Mouse (Mus musculus) layer of hippocampus, postnatal 14 days (tissue): ENCODE data around the gene Gm49373. TPM values are rescaled to one million over a fixed set of nuclear protein-coding genes. Genes with fewer than 3 reads are reported as not detected.
A peak's percentile ranks its signal among the peaks of the same experiment; 100 is the strongest.

Experiments
- DNase-seq, 2 experiments: peaks; one replicate each; pipeline ENCODE4 v3.0.0; 2021 to 2022; ENCODE audit warnings: low spot score in 2 of 2, mixed read lengths in 1 of 2
- microRNA-seq, 2 experiments: library from miRNA; unstranded; fragments of <30 nt; microRNA quantifications; one replicate each; pipeline ENCODE4 v1.2.0; 2021
- total RNA-seq, 2 experiments: library from RNA; stranded (reverse); gene quantifications; 2 replicates each; pipeline ENCODE4 v1.2.3; 2021

Gene Gm49373
- total RNA-seq, 2 experiments from 2014 or later: 0.55 to 1.6 TPM

DNA sequence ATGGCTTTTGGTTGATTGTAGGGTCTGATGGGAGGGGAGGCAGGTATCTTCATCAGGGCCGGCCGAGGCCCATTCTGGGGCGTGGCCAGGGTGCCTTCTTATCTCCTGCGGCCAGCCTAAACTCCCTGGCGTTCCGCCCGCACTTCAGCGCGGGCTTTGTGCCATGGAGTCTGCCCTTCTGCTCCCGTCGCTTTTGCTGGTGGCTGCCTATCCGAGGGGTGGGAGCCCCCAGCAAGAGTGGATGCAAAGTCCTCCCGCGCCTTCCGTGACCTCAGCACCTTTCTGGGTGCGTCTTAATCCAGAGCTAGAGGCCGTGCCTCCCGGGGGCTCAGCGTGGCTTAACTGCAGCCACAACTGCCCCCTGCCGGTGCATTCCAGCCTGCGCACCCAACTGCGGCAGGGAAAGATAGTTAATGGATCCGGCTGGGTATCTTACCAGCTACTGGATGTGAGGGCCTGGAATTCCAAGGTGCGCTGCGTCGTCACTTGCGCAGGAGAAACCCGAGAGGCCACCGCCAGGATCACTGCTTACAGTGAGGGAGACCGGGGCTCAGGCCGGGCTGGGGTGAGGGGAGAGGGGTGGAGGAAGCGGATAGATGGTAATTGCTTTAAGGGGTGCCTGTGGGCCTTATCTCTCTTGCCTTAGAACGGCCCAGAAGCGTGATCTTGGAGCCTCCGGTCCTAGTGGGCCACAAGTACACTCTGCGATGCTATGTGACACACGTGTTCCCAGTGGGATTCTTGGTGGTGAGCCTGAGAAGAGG, 43.4 kb downstream of the Gm49373 start, which contains the start of gene Icam4:
TSS of gene Icam4 (plus strand) at position 83 of the 764 bp plus-strand sequence.
- DNase-seq: peak; percentile 59 to 77

DNA sequence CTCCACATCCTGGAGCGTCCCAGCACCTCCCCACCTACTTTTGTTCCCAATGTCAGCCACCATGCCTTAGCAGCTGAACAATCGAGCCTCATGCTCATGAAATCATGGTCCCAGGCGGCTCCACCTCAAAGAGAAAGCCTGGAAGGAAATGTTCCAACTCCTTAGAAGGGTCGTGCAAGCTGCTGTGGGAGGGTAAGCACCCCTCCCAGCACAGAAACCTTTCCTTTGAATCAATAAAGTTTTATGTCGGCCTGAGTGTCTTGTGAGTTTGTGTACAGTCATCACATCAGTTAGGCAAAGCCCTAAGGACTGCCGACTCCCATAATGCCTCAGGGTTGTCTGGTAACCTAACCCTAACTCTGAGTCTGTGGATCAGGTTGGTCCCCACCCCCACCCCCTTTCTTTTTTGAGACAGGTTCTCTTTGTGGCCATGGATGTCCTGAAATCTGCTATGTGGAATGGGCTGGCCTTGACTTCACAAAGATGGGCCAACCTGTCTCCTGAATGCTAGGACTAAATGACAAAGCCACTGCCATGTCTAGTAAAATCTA, 44.3 kb downstream of the Gm49373 start:
- DNase-seq: no peak

DNA sequence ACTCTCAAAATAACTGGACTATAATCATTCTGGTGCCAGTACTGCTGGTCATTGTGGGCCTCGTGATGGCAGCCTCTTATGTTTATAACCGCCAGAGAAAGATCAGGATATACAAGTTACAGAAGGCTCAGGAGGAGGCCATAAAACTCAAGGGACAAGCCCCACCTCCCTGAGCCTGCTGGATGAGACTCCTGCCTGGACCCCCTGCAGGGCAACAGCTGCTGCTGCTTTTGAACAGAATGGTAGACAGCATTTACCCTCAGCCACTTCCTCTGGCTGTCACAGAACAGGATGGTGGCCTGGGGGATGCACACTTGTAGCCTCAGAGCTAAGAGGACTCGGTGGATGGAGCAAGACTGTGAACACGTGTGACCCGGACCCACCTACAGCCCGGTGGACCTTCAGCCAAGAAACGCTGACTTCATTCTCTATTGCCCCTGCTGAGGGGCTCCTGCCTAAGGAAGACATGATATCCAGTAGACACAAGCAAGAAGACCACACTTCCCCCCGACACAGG, 45.1 kb downstream of the Gm49373 start:
- DNase-seq: no peak

GRCm38 (mm10) chr9:21026849-21027248, 46.0 kb downstream of the Gm49373 start:
- DNase-seq: no peak

DNA sequence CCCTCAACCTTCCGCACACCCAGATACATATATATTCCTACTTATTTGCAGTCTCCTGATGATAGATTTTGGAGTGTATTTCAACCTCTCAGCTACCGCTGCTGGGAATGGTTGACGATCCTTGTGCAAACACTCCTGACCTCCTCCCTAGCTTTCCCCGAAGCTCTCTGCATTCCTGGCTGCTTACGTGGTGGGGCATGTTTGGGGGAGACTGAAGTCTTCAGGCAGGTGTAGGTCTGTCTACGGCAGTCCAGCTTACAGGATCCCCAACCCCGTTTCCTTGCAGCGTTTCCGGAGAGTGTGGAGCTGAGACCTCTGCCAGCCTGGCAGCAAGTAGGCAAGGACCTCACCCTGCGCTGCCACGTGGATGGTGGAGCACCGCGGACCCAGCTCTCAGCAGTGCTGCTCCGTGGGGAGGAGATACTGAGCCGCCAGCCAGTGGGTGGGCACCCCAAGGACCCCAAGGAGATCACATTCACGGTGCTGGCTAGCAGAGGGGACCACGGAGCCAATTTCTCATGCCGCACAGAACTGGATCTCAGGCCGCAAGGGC, 47.6 kb downstream of the Gm49373 start:
- no peak for DNase-seq

- no peak for DNase-seq
These were observed 50.2 kb downstream of the Gm49373 start for GRCm38 (mm10) chr9:21022726-21023125.

DNA sequence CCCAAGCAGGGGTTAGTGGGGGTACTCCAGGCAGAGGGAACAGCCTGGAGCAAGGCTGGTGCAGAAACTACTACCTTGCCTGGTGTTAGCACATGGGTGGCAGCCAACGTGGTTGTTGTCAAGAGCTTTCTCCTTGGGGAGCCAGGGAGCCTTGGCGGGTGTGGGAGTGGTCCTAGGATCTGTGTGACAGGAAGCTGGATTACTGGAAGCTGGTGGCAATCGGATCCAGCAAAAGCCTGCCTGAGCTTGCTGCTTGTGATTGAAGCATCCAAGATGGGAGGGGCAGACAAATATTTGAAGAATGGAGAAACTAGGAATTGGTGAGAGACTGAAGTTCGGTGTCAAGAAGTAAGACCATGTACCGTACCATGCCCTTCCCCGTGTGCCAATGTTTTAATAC, 50.6 kb downstream of the Gm49373 start:
- DNase-seq: no peak

DNA sequence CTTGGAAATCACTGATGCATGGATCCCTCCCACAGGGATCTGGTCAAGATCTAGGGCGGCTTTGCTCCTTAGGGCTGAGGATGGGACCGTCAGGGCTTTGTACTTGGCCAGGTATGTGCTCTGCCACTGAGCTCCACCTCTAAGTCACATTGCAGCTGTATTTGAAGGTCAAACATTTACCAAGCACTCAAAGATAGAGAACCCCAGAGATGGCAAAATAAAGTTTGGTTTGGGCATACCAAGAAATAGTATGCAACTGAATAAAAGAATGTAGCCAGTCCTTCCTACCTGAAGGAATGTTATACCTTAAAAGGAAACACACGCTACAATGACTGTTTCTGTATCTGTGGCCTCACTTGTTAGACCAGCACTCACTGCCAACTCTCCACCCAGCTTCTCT, 51.5 kb downstream of the Gm49373 start:
- DNase-seq: no peak

DNA sequence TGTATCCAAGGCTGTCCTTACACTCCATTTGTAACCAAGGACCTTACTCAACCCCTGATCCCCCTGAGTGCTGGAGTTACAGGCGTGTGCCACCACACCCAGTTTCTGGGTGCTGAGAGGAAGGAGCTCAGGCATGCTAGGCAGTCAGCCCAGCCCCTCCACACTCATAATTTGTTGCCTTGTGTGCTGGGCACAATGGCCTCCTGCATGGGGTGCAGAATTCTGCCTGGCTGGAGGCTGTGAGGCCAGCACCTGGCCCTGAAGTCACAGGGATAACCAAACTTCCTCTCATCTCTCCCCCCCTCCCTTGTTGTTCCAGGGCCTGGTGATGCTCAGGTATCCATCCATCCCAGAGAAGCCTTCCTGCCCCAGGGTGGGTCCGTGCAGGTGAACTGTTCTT, 54.3 kb downstream of the Gm49373 start:
- no peak for DNase-seq

GRCm38 (mm10) chr9:21017177-21017575, 55.7 kb downstream of the Gm49373 start:
- no peak for DNase-seq

DNA sequence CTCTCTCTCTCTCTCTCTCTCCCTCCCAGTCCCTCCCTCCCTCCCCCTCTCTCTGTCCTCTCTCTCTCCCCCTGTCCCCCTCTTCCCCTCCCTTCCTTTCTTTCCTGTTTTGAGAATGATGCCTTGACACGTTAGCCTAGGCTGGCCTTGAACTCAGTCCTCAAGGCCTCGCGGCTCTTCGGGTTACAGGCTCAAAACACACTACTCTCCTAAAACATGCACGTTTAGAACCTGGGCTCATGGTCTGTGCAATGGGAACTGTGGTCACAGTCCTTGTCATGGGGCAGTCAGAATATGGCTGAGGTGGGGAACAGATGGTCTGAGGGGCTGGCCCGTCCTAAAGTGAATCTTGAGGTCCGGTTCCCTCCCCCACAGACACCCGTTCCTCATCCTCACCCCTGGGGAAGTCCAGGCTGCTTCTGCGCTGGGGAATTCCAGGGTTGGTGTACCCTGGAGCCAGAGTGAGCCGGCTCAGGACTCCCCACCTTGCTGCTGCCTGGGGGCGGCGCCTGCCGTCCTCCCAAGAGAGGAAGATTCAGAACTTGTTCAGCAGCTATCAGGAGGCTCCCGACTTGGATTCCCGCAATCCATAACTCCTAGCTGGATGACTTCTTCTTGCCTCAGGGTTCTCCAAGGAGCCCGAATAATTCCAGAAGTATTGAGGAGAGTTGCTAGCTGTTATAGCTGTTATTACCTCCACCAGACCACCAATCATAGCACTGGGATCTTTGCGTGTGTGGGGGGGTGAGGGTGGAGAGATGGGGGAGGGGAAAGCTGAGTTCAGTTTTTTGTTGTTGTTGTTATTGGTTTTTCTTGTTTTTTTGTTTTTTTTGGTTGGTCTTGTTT, 56.3 kb downstream of the Gm49373 start:
- DNase-seq: no peak

- DNase-seq: peak in 1 of 2 experiments; percentile 32
These were observed 57.2 kb downstream of the Gm49373 start, which contains the start of gene Icam1 for GRCm38 (mm10) chr9:21015571-21016130. Gene Icam1, plus strand, starts transcription at chr9:21015985.

DNA sequence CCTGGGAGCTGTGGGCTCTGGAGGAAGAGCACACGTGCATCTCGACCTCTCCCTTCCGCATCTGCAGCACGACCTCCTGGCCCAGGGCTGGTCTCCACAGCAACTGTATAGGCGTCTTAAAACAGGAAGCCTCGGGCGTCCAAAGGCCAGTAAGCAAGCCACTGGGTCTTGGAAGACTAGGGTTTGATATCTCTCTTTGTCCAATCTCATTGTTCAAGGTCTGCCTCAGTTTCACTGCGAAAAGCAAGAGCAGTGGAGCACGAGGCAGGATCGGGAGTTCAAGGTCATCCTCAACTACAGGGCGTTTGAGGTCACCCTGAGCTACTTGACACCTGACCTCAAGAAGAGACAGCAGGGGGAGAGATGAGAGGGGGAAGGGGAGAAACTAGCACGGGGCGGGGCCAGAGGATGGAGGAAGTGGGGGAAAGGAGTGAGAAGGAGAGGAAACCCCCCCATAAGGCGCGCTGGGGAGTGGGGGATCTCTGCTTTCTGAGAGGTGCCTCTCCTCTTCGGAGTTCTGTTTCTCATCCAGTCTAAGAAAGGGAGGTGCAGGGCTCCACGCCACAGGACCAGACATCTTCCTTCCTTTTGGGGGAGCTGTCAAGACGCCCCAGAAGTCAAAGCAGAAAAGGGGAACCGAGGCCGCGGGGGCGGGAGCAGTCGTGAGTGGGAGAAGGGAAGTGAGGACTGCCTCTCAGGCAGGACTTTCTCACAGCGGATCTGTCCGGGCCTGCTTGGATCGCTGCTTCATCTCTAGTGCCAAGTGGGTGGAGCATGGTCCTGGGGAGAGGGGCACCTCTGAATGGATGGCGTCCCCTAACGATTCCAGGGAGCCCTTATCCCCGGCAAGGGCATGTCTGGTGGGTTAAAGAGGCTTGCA, 58.0 kb downstream of the Gm49373 start:
- peak; percentile 33 to 55 for DNase-seq

Small RNA genes lying within 50 kb of the gene (microRNA-seq; reads per million reads assigned to microRNA genes)
- gene Mir1900 (0 to 1.1 reads per million in 2 experiments), gene Mir7082 (0.85 to 1.8 reads per million in 2 experiments)

Other genes with a start within 250 kb of the Gm49373 start
- 10 to 100 TPM; 55.6 to 56.1 TPM for gene A230050P20Rik, start 204.5 kb downstream of the Gm49373 start, total RNA-seq
- 10 to 100 TPM in 1 of 2 experiments, 1 to 10 TPM in 1; 7.3 to 10.7 TPM for gene Angptl6, start 193.4 kb downstream of the Gm49373 start, total RNA-seq
- 10 to 100 TPM; 21.3 to 25.6 TPM for gene Ppan, start 184.9 kb downstream of the Gm49373 start, total RNA-seq
- gene Eif3g, start 174.5 kb downstream of the Gm49373 start, total RNA-seq: 100 to 1,000 TPM; 114 to 123 TPM
- gene Dnmt1, start 113.2 kb downstream of the Gm49373 start, total RNA-seq: 10 to 100 TPM; 35.5 to 37.1 TPM
- gene S1pr2, start 96.3 kb downstream of the Gm49373 start, total RNA-seq: 1 to 10 TPM; 2.1 to 3.5 TPM
- gene Mrpl4, start 70.4 kb downstream of the Gm49373 start, total RNA-seq: 10 to 100 TPM; 60.4 to 62.8 TPM
- gene Icam1, start 57.1 kb downstream of the Gm49373 start, total RNA-seq: 1 to 10 TPM; 2.9 to 3.2 TPM
- under 1 TPM; 0.41 to 0.44 TPM for gene Icam4, start 43.7 kb downstream of the Gm49373 start, total RNA-seq
- 100 to 1,000 TPM; 337 to 341 TPM for gene Icam5, start 41.0 kb downstream of the Gm49373 start, total RNA-seq
- 1 to 10 TPM in 1 of 2 experiments, not detected in 1; 2.0 TPM for gene Zglp1, start 6.0 kb downstream of the Gm49373 start, total RNA-seq
- gene Fdx1l, start 518 bp upstream of the Gm49373 start, total RNA-seq: 10 to 100 TPM; 53.6 to 58.8 TPM
- gene Gm38431, start 18.9 kb upstream of the Gm49373 start, total RNA-seq: 1 to 10 TPM; 1.8 to 2.0 TPM
- 10 to 100 TPM; 34.0 to 37.4 TPM for gene Raver1, start 18.9 kb upstream of the Gm49373 start, total RNA-seq
- 10 to 100 TPM; 14.2 to 14.3 TPM for gene Tyk2, start 58.1 kb upstream of the Gm49373 start, total RNA-seq
- 100 to 1,000 TPM; 129 to 136 TPM for gene Cdc37, start 76.9 kb upstream of the Gm49373 start, total RNA-seq
- 10 to 100 TPM; 63.8 to 69.9 TPM for gene Pde4a, start 92.6 kb upstream of the Gm49373 start, total RNA-seq
- gene Keap1, start 166.3 kb upstream of the Gm49373 start, total RNA-seq: 10 to 100 TPM; 52.5 to 55.7 TPM
- 1 to 10 TPM; 8.8 to 9.7 TPM for gene S1pr5, start 175.3 kb upstream of the Gm49373 start, total RNA-seq
- 10 to 100 TPM; 33.5 to 39.3 TPM for gene Atg4d, start 192.2 kb upstream of the Gm49373 start, total RNA-seq
- 10 to 100 TPM; 32.1 to 33.4 TPM for gene Kri1, start 214.9 kb upstream of the Gm49373 start, total RNA-seq
- gene Cdkn2d, start 218.3 kb upstream of the Gm49373 start, total RNA-seq: 10 to 100 TPM; 58.9 to 62.0 TPM
- under 1 TPM in 1 of 2 experiments, not detected in 1; 0.50 TPM for gene Ap1m2, start 239.2 kb upstream of the Gm49373 start, total RNA-seq
- 10 to 100 TPM; 53.4 to 61.0 TPM for gene Slc44a2, start 247.6 kb upstream of the Gm49373 start, total RNA-seq